Mouse (Mus musculus): ENCODE data around the gene Crybg2.

GRCm38 (mm10) chr4:134053538-134053937, 7.1 kb upstream of the Crybg2 start, which contains the start of gene Zfp683:
- TF ChIP-seq POLR2A (IDR thresholded peaks at IDR 0.05; ENCODE audit: extremely low read depth, insufficient read depth, low read length), result no peak
- no peak for TF ChIP-seq CTCF (IDR thresholded peaks at IDR 0.05; ENCODE audit: extremely low read depth, insufficient read depth, low read length)

Measured in cortical plate, adult 2 months (tissue).